Mouse (Mus musculus) T-helper 17 cell (primary cell): ENCODE results near the gene Ccndbp1.
"Not testable (repeated sequence)": the region's sequence is repeated elsewhere in the genome, so short reads cannot be mapped to it uniquely, and the experiment has no call there.

ENCODE experiments used
- in situ Hi-C, 2 experiments: fragments of 300-600 bp; cut with MboI, MseI; formaldehyde crosslinking; loops; 1 replicate in 1 of 2; 2 replicates in 1 of 2; pipeline ENCODE4 v1.15.1; 2025; ENCODE audit warnings: high pct_unique_total_duplicates in 2 of 2

The Ccndbp1 gene

GRCm38 (mm10) chr2:121007925-121008663 is at the start of gene Ccndbp1:
Ccndbp1 (plus strand) TSS chr2:121008403.
- in situ Hi-C loops: no loop called here

- in situ Hi-C loops: no loop called here
These were observed 48.8 kb upstream of the Ccndbp1 start for GRCm38 (mm10) chr2:120959363-120959762.

- in situ Hi-C loops: no loop called here
These were observed 48.4 kb upstream of the Ccndbp1 start for GRCm38 (mm10) chr2:120959827-120960226.

- in situ Hi-C loops: no loop called here
These were observed 47.9 kb upstream of the Ccndbp1 start for GRCm38 (mm10) chr2:120960261-120960660.

GRCm38 (mm10) chr2:120963110-120963509 is 45.1 kb upstream of the Ccndbp1 start:
- in situ Hi-C loops: no loop called here

- in situ Hi-C loops: no loop called here
These were observed 42.7 kb upstream of the Ccndbp1 start for GRCm38 (mm10) chr2:120965486-120965885.

- in situ Hi-C loops: no loop called here
These were observed 38.1 kb upstream of the Ccndbp1 start for GRCm38 (mm10) chr2:120970045-120970539.

- in situ Hi-C loops: no loop called here
These were observed 37.6 kb upstream of the Ccndbp1 start, which contains the start of gene Ubr1 for GRCm38 (mm10) chr2:120970559-120971080. Ubr1 (minus strand) TSS chr2:120970715.

GRCm38 (mm10) chr2:120971766-120972165 is 36.4 kb upstream of the Ccndbp1 start:
- in situ Hi-C loops: no loop called here

- in situ Hi-C loops: not testable (repeated sequence)
These were observed 35.9 kb upstream of the Ccndbp1 start for GRCm38 (mm10) chr2:120972257-120972656.

GRCm38 (mm10) chr2:120972964-120973363 is 35.2 kb upstream of the Ccndbp1 start:
- in situ Hi-C loops: no loop called here

GRCm38 (mm10) chr2:120976308-120976707 is 31.9 kb upstream of the Ccndbp1 start:
- in situ Hi-C loops: no loop called here

GRCm38 (mm10) chr2:120976990-120977925 is 30.9 kb upstream of the Ccndbp1 start, which contains the start of gene Tmem62:
Tmem62 (plus strand) TSS chr2:120977017.
- in situ Hi-C loops: no loop called here

- in situ Hi-C loops: no loop called here
These were observed 30.1 kb upstream of the Ccndbp1 start for GRCm38 (mm10) chr2:120977926-120978692.

GRCm38 (mm10) chr2:120978693-120979037 is 29.5 kb upstream of the Ccndbp1 start:
- in situ Hi-C loops: no loop called here

GRCm38 (mm10) chr2:120979819-120980218 is 28.4 kb upstream of the Ccndbp1 start:
- in situ Hi-C loops: no loop called here

GRCm38 (mm10) chr2:120980861-120981260 is 27.3 kb upstream of the Ccndbp1 start:
- in situ Hi-C loops: no loop called here

GRCm38 (mm10) chr2:120983611-120984010 is 24.6 kb upstream of the Ccndbp1 start:
- in situ Hi-C loops: no loop called here

- in situ Hi-C loops: no loop called here
These were observed 23.0 kb upstream of the Ccndbp1 start for GRCm38 (mm10) chr2:120985241-120985640.

- in situ Hi-C loops: no loop called here
These were observed 17.0 kb upstream of the Ccndbp1 start for GRCm38 (mm10) chr2:120991196-120991595.

- in situ Hi-C loops: not testable (repeated sequence)
These were observed 11.6 kb upstream of the Ccndbp1 start for GRCm38 (mm10) chr2:120996607-120997006.
